Mouse (Mus musculus) heart, embryonic 16.5 days (tissue): ENCODE measurements around the gene Cox15. TPM values are rescaled to one million over a fixed set of nuclear protein-coding genes. Genes with fewer than 3 reads are reported as not detected.

Experiments used
- ATAC-seq: fragments of 200-750 bp; cut with Nextera tagmentation; replicated peaks from 2 replicates; pipeline ENCODE4 v1.8.0; 2017; ENCODE audit warnings: moderate number of reproducible peaks; ENCODE audit not compliant: insufficient read depth, low FRiP score; ENCODE audit errors: extremely low read depth
- H3K27ac ChIP-seq: fragments of 300-500 bp; sonication (generic); 2 replicates; pipeline ENCODE4 v1.5.1; 2014; ENCODE audit warnings: mild to moderate bottlenecking, low read length, control low read depth, moderate library complexity
- H3K27me3 ChIP-seq: fragments of 300-500 bp; sonication (generic); 2 replicates; pipeline ENCODE4 v1.6.1; 2014; ENCODE audit warnings: low read length, mixed read lengths; ENCODE audit not compliant: control insufficient read depth, insufficient read depth
- H3K36me3 ChIP-seq: fragments of 300-500 bp; sonication (generic); 2 replicates; pipeline ENCODE4 v1.6.1; 2014; ENCODE audit not compliant: control insufficient read depth, insufficient read depth
- H3K4me1 ChIP-seq: fragments of 300-500 bp; sonication (generic); 2 replicates; pipeline ENCODE4 v1.6.1; 2014; ENCODE audit warnings: low read length, mixed read lengths; ENCODE audit not compliant: control insufficient read depth, insufficient read depth
- H3K4me2 ChIP-seq: fragments of 300-500 bp; sonication (generic); 2 replicates; pipeline ENCODE4 v1.6.1; 2014; ENCODE audit warnings: low read depth, mild to moderate bottlenecking, control low read depth, low read length
- H3K4me3 ChIP-seq: fragments of 300-500 bp; sonication (generic); 2 replicates; pipeline ENCODE4 v1.5.1; 2014; ENCODE audit warnings: mild to moderate bottlenecking, control low read depth, low read length
- H3K9ac ChIP-seq: fragments of 300-500 bp; sonication (generic); 2 replicates; pipeline ENCODE4 v1.6.1; 2014; ENCODE audit warnings: low read length, control low read depth
- H3K9me3 ChIP-seq: fragments of 300-500 bp; sonication (generic); replicated peaks from 2 replicates; pipeline ENCODE4 v1.6.1; 2016; ENCODE audit warnings: low read length; ENCODE audit not compliant: control insufficient read depth
- WGBS: fragments of 180-500 bp; shearing (Covaris S2); extraction: QIAGEN DNeasy Blood & Tissue Kit; methylation state at CpG from one replicate; pipeline ENCODE4 v1.1.7; 2014; 5-methylcytosine and 5-hydroxymethylcytosine counted together
- polyA plus RNA-seq: library from polyadenylated mRNA; unstranded; fragments of >200 nt; fragmentation: Nextera tagmentation; extraction: Ambion mirVana; gene quantifications from 2 replicates; pipeline ENCODE4 v1.2.1, GENCODE M21; 2015

Gene Cox15
- polyA plus RNA-seq, 1 experiment from 2014 or later: 13.8 TPM

GRCm38 (mm10) chr19:43781980-43782379 is 29.2 kb upstream of the Cox15 start, which contains the start of gene Abcc2:
Abcc2 (plus strand) TSS chr19:43782192.
- Histone ChIP-seq H3K4me1 (no peaks in the 10 kb centered on the region), H3K36me3 (no peaks in the 10 kb centered on the region), H3K27ac (no peak within 1 kb of the TSS), H3K9ac (no peak within 1 kb of the TSS), H3K4me2 (no peak within 1 kb of the TSS), H3K27me3 (no peaks in the 10 kb centered on the region), H3K9me3 (no peaks in the 10 kb centered on the region), H3K4me3 (no peak within 1 kb of the TSS)
- no peak for ATAC-seq
- 78% methylated on average over 3 of the region's 3 CpGs for WGBS

DNA sequence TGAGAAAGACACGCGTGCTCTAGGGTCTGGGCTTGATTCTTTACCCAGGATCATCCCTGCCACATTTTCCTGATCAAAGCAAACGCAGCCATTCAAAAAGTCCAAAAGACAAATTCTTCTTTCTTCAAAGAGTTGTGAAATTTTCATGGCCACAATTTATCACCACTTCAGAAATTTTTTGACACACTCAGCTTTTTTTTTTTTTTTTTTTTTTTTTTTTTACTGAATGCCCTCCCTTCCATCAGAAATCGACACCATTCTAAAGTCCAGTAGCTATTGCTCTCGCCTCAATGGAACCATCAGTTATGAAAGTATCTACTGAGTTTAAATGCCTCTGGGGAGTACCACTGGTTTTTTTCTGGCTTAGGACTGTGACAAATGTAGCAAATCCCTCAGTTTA is 27.6 kb upstream of the Cox15 start:
- Histone ChIP-seq H3K36me3 (no peaks in the 10 kb centered on the region), H3K4me2 (no peak overlapping the region), H3K4me3 (no peak overlapping the region), H3K4me1 (no peaks in the 10 kb centered on the region), H3K27ac (no peak overlapping the region), H3K9me3 (no peaks in the 10 kb centered on the region), H3K9ac (no peak overlapping the region), H3K27me3 (0 out of 2 replicates have a peak, but pooled peaks cover 2% of the 10 kb centered on the region)
- 67% methylated on average over 5 of the region's 5 CpGs for WGBS
- ATAC-seq: no peak

DNA sequence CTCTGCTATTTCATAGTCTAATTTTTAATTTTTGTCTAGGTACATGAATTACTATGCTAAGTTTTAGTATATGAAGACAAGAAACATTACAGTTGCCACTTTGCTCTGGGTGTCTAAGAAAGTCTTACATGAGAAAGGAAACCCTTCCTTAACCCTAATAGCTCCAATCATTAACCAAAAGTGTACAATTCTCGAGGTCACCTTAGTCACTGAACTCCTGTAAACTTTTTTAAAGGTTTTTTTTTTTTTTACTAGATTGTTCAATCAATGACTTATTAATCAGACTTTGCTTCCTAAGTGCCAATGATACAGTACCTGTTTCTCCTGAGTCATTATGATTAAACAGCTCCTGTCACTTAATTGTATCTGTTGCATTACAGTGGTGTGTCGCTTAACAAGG is 24.5 kb upstream of the Cox15 start:
- Histone ChIP-seq H3K4me1 (no peaks in the 10 kb centered on the region), H3K9ac (no peak overlapping the region), H3K27me3 (0 out of 2 replicates have a peak, but pooled peaks cover 2% of the 10 kb centered on the region), H3K27ac (no peak overlapping the region), H3K4me3 (no peak overlapping the region), H3K4me2 (no peak overlapping the region), H3K36me3 (no peaks in the 10 kb centered on the region), H3K9me3 (no peaks in the 10 kb centered on the region)
- WGBS: 74% methylated on average over 2 of the region's 2 CpGs
- ATAC-seq: no peak

DNA sequence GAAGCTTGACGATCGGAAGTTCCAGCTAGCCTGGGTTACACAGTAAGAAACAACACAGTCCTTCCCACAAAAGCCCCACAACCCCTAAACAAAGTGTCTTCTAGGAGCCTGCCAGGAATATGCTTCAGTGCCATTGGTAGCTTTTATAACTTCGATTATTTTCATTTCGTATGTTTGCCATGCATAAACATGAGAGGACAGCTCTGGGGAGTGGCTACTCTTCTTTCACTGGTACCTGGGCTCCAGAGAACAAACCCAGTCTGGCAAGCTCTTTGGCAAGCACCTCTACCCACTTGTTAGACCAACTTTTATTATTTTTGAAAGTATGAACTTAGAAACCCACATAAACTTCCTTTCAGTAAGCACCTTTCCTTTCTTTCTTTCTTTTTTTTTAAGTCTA is 23.8 kb upstream of the Cox15 start:
- no peak for ATAC-seq
- H3K9ac ChIP-seq: no peak overlapping the region
- H3K27me3 ChIP-seq: 0 out of 2 replicates have a peak, but pooled peaks cover 2% of the 10 kb centered on the region
- H3K4me2 ChIP-seq: no peak overlapping the region
- no peak overlapping the region for H3K4me3 ChIP-seq
- WGBS: 80% methylated on average over 4 of the region's 4 CpGs
- no peaks in the 10 kb centered on the region for H3K9me3 ChIP-seq
- no peaks in the 10 kb centered on the region for H3K36me3 ChIP-seq
- no peaks in the 10 kb centered on the region for H3K4me1 ChIP-seq
- H3K27ac ChIP-seq: no peak overlapping the region

GRCm38 (mm10) chr19:43775433-43775832 is 22.6 kb upstream of the Cox15 start:
- Histone ChIP-seq H3K4me1 (no peaks in the 10 kb centered on the region), H3K4me2 (no peak overlapping the region), H3K9me3 (no peaks in the 10 kb centered on the region), H3K27me3 (0 out of 2 replicates have a peak, but pooled peaks cover 2% of the 10 kb centered on the region), H3K9ac (no peak overlapping the region), H3K27ac (no peak overlapping the region), H3K4me3 (no peak overlapping the region), H3K36me3 (no peaks in the 10 kb centered on the region)
- WGBS: 27% methylated on average over 10 of the region's 10 CpGs
- ATAC-seq: no peak

- no peak for ATAC-seq
- Histone ChIP-seq H3K36me3 (peaks cover 6% of the 10 kb centered on the region; the same call in 1 of the 2 replicates), H3K27me3 (0 out of 2 replicates have a peak, but pooled peaks cover 2% of the 10 kb centered on the region), H3K4me2 (no peak overlapping the region), H3K4me1 (no peaks in the 10 kb centered on the region), H3K9me3 (no peaks in the 10 kb centered on the region), H3K27ac (no peak overlapping the region), H3K4me3 (no peak overlapping the region), H3K9ac (no peak overlapping the region)
- 65% methylated on average over 6 of the region's 6 CpGs for WGBS
Observed at GRCm38 (mm10) chr19:43772311-43772710, 19.5 kb upstream of the Cox15 start.

DNA sequence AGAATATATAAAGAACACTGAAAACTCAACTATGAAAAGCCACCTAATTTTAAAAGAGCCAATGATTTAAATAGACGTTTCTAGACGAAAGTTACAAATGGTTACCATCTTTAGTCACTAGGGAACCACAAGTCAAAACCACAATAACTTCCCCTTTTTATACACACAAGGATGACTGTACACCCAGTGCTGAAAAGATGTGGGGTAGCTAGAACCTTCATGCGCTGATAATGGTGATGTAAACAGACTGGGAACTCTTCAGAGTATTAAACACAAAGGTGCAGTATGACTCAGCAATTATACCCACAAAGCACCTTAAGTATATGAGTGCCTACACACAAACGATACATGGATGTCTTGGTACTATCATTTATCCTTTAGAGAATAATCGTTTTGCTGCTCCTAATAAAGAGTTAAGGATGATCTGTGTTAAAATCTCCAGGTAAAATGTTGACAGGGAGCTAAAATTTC is 18.7 kb upstream of the Cox15 start:
- Histone ChIP-seq H3K4me3 (no peak overlapping the region), H3K36me3 (peaks cover 6% of the 10 kb centered on the region; the same call in 1 of the 2 replicates), H3K4me1 (no peaks in the 10 kb centered on the region), H3K27ac (no peak overlapping the region), H3K9ac (no peak overlapping the region), H3K27me3 (0 out of 2 replicates have a peak, but pooled peaks cover 2% of the 10 kb centered on the region), H3K9me3 (no peaks in the 10 kb centered on the region), H3K4me2 (no peak overlapping the region)
- whole genome bisulfite sequencing: 78% methylated on average over 5 of the region's 5 CpGs
- no peak for ATAC-seq

GRCm38 (mm10) chr19:43770584-43770983 is 17.8 kb upstream of the Cox15 start:
- 81% methylated on average over 4 of the region's 4 CpGs for WGBS
- Histone ChIP-seq H3K27ac (no peak overlapping the region), H3K9ac (no peak overlapping the region), H3K9me3 (no peaks in the 10 kb centered on the region), H3K4me3 (no peak overlapping the region), H3K27me3 (no peaks in the 10 kb centered on the region), H3K4me2 (no peak overlapping the region), H3K4me1 (no peaks in the 10 kb centered on the region), H3K36me3 (peaks cover 6% of the 10 kb centered on the region; the same call in 1 of the 2 replicates)
- no peak for ATAC-seq

- H3K27me3 ChIP-seq: no peaks in the 10 kb centered on the region
- no peaks in the 10 kb centered on the region for H3K9me3 ChIP-seq
- H3K36me3 ChIP-seq: peaks cover 6% of the 10 kb centered on the region; the same call in 1 of the 2 replicates
Observed at GRCm38 (mm10) chr19:43769366-43769960, 16.7 kb upstream of the Cox15 start.

More at GRCm38 (mm10) chr19:43769366-43769960, 16.7 kb upstream of the Cox15 start:
- ATAC-seq: no peak
- H3K9ac ChIP-seq: no peak overlapping the region
- no peak overlapping the region for H3K4me2 ChIP-seq
- H3K4me1 ChIP-seq: no peaks in the 10 kb centered on the region
- H3K27ac ChIP-seq: no peak overlapping the region
- WGBS: 65% methylated on average over 5 of the region's 5 CpGs
- no peak overlapping the region for H3K4me3 ChIP-seq
